Mouse (Mus musculus) midbrain, embryonic 10.5 days (tissue): Measurements from ENCODE around the gene Tenm4. TPM values are rescaled to one million over a fixed set of nuclear protein-coding genes. Genes with fewer than 3 reads are reported as not detected.

ENCODE experiments used
- DNase-seq: peaks from one replicate; pipeline ENCODE4 v3.0.0-alpha.2; 2017; ENCODE audit warnings: low spot score
- H3K27ac ChIP-seq: fragments of 300-500 bp; sonication (generic); replicated peaks from 2 replicates; pipeline ENCODE4 v1.5.1; 2016; ENCODE audit warnings: mild to moderate bottlenecking
- H3K27me3 ChIP-seq: fragments of 300-500 bp; sonication (generic); 2 replicates; pipeline ENCODE4 v1.6.1; 2016; ENCODE audit warnings: low read depth, mild to moderate bottlenecking; ENCODE audit not compliant: poor library complexity, severe bottlenecking
- H3K36me3 ChIP-seq: fragments of 300-500 bp; sonication (generic); 2 replicates; pipeline ENCODE4 v1.6.1; 2016; ENCODE audit warnings: mild to moderate bottlenecking, moderate library complexity
- H3K4me1 ChIP-seq: fragments of 300-500 bp; sonication (generic); 2 replicates; pipeline ENCODE4 v1.6.1; 2016
- H3K4me3 ChIP-seq: fragments of 300-500 bp; sonication (generic); 2 replicates; pipeline ENCODE4 v1.5.1; 2016; ENCODE audit warnings: mild to moderate bottlenecking, moderate library complexity
- H3K9me3 ChIP-seq: fragments of 300-500 bp; sonication (generic); replicated peaks from 2 replicates; pipeline ENCODE4 v1.6.1; 2016; ENCODE audit warnings: mild to moderate bottlenecking
- WGBS: fragments of 180-500 bp; shearing (Covaris S2); methylation state at CpG from one replicate; pipeline ENCODE4 v1.1.7; 2016; 5-methylcytosine and 5-hydroxymethylcytosine counted together
- polyA plus RNA-seq: library from polyadenylated mRNA; unstranded; fragments of >200 nt; fragmentation: Nextera tagmentation; extraction: Ambion mirVana; gene quantifications from 2 replicates; pipeline ENCODE4 v1.2.1, GENCODE M21; 2016

Gene Tenm4
- polyA plus RNA-seq, 1 experiment from 2014 or later, result 27.4 TPM

DNA sequence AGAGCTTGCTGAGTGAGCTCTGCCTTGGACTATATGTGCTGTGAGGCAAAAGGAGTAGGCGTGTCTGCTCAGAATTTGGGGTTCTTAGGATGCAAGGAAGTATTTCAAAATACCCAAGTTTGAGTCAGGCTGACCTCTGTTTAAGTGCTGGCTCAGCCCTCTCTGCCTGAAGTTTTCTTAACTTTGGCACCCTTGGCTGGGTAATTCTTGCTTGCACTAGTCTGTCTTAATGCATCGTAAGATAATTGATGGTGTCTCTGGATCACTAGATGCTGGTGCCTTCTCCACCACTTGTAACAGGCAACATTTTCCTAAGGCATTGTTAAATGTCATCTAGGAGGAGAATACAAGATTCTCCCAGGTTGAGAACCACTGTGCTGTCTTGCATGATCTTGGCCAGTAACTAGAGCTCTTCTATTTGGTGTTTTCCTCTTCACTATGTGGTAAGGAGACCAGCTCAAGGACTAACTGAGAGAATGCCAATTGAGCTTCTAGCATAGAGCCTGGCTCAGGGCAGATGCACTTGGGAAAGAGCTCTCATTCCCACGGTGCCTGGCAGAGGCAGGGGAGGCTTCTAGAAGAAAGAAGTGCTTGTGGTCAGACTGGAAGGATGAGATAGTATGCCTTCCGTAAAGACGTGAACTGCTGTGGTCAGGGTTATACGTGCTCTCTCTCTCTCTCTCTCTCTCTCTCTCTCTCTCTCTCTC is 57.7 kb downstream of the Tenm4 start:
- Histone ChIP-seq H3K27me3 (no peaks in the 10 kb centered on the region), H3K4me1 (peaks cover 37% of the 10 kb centered on the region), H3K9me3 (no peaks in the 10 kb centered on the region), H3K27ac (no peak overlapping the region), H3K4me3 (no peak overlapping the region), H3K36me3 (no peaks in the 10 kb centered on the region)
- 91% methylated on average over 5 of the region's 6 CpGs for WGBS
- DNase-seq, result no peak

DNA sequence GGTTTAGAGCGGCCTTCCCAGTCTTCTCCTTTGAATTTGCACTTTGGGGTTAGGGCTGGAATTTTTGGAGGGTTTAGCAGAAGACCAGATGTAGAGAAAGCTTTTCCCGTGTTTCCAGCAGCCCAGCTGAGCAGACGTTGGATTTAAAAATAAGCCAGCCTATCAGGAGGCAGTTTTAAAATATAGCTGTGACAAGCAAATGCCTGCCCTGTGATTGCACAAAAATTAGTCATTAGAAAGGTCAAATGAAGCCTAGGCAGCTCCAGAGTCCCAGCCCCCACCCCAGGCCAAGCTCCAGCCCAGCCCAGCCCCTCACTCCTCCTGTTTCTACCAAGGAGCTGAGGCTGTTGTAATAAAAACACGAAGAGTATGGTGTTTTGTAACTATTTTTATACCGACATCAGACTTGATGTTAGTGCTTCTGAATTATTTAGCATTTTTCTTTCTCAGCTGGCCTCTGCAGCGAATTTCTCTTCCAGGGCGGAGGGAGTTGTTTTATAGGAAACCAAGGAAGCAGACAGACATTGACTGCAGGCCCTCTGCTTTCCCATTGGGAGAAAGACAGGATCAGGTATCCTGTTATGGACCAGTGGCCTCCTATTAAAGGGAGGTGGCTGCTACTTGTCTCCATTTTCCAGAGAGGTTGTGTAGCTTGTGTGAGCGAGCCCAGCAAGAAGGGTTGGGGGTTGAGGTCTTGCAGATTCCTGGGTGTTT is 59.1 kb downstream of the Tenm4 start:
- H3K27ac ChIP-seq, result no peak overlapping the region
- H3K27me3 ChIP-seq, result no peaks in the 10 kb centered on the region
- 78% methylated on average over 8 of the region's 8 CpGs for WGBS

DNA sequence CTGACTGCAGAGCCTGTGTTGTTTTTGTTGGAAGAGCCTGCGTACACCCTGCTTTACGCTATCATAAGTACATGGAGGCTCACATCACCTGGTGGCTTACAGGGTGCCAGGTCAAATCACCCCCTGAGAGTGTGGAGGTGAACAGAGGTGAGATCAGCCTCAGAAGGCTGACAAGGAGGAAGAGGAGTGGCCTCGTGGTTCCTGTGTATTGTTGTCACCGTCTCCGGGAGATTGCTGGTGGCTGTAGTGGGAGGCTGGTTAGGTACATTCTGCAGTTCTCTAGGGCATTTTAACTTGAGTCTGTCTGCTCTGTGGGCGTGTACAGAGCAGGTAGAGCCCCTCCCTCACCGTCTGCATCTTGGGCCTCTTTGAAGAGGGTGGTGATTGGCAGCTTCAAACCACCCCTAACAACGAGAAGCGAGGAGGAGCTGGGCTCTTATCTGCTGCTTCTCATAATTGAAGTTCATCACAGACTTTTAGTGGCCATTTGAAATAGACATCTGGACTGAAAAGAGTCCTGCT is 59.7 kb downstream of the Tenm4 start:
- Histone ChIP-seq H3K36me3 (no peaks in the 10 kb centered on the region), H3K27ac (no peak overlapping the region), H3K27me3 (no peaks in the 10 kb centered on the region), H3K4me1 (peaks cover 38% of the 10 kb centered on the region), H3K4me3 (no peak overlapping the region), H3K9me3 (no peaks in the 10 kb centered on the region)
- WGBS, result 65% methylated on average over 9 of the region's 9 CpGs
- no peak for DNase-seq

More for the DNA sequence above, 59.1 kb downstream of the Tenm4 start:
- peaks cover 37% of the 10 kb centered on the region for H3K4me1 ChIP-seq
- H3K36me3 ChIP-seq, result no peaks in the 10 kb centered on the region
- no peak for DNase-seq
- no peak overlapping the region for H3K4me3 ChIP-seq
- H3K9me3 ChIP-seq, result no peaks in the 10 kb centered on the region

DNA sequence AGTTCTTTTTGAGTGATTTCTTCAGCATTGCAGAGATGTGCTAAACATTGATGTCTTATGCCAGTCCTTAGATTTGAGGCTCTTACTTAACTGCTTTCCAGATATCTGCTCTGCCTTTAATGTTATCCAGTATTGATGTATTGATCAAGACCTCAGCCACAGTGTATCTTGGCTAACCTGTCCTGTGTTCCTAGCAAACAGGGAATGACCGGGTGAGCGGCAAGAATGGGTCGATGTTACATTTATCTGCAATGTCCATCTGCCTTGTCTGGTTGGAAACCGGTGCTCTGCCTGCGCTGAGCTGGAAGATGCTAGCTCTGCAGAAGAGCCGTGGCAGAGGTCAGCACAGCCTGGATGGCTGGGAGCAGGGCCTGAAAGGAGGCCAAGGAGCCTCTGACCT is 64.8 kb downstream of the Tenm4 start:
- peaks cover 14% of the 10 kb centered on the region for H3K4me1 ChIP-seq
- 91% methylated on average over 6 of the region's 6 CpGs for WGBS
- no peak overlapping the region for H3K4me3 ChIP-seq
- no peak for DNase-seq
- no peaks in the 10 kb centered on the region for H3K9me3 ChIP-seq
- peaks cover 8% of the 10 kb centered on the region for H3K36me3 ChIP-seq
- no peaks in the 10 kb centered on the region for H3K27me3 ChIP-seq
- no peak overlapping the region for H3K27ac ChIP-seq

DNA sequence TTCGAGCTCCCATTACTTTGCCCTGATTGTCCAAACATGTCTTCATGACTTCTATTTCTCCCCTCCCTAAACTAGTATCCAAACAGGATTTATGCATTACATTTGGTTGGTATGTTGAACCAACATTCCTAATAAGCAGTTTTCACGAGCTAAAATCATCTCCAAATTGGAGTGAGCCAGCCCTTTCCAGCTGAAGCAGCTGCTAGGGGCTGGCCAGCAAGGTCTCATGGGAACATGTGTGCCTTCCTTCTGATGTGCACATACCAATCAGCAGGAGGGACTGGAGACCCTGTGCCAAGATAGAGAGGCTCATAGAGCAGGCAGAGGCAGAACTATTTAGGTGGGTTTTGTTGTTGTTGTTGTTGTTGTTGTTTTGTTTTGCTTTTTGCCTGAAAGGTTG is 69.6 kb downstream of the Tenm4 start:
- WGBS, result 81% methylated on average over 2 of the region's 2 CpGs
- H3K4me1 ChIP-seq, result peaks cover 11% of the 10 kb centered on the region
- DNase-seq, result no peak

DNA sequence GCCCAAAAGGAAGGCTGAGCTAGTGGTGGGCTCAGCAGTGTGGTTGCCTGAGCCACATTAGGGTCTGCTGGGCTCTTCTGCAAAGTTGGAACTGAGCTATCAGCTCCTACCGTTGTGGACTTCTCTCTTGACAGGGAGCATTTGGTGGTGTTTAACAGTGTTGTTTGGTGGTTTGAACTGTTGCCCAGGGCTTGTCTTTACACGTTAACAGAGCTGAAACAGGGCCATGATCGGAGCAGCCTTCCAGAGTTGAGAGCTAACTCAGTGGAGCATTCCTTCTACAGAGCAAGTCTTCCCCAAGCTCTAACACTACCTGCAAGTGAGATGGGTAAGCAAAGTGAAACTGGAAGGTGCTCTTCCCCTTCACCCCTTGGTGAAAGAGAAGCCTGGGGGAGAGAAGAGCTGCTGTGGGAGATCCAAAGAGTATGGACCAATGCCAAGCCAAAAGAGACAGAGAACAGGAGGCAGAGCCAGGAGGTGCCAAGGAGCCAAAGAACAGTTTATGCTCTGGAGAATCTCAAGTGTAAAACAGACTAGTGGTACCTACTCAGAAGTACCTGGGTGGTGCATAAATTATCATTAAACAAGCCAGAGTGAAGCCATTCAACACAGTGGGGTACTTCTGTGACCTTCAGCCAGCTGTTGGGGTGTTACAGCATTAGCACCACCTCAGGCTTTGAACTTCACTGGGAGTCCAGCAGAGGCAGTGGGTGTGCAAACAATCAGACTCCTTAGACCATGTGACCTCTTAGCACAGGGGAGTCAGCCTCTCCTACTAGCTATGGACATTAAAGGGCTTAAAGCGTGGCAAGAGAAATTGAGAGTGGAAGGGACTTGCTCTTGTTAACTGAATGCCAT is 71.5 kb downstream of the Tenm4 start:
- Histone ChIP-seq H3K4me1 (peaks cover 7% of the 10 kb centered on the region; the same call in 1 of the 2 replicates), H3K27ac (no peak overlapping the region), H3K36me3 (peaks cover 10% of the 10 kb centered on the region), H3K4me3 (no peak overlapping the region), H3K27me3 (no peaks in the 10 kb centered on the region), H3K9me3 (no peaks in the 10 kb centered on the region)
- WGBS, result 81% methylated on average over 4 of the region's 4 CpGs
- no peak for DNase-seq

More for the DNA sequence above, 69.6 kb downstream of the Tenm4 start:
- Histone ChIP-seq H3K9me3 (no peaks in the 10 kb centered on the region), H3K27ac (no peak overlapping the region), H3K27me3 (no peaks in the 10 kb centered on the region), H3K4me3 (no peak overlapping the region), H3K36me3 (peaks cover 14% of the 10 kb centered on the region)

DNA sequence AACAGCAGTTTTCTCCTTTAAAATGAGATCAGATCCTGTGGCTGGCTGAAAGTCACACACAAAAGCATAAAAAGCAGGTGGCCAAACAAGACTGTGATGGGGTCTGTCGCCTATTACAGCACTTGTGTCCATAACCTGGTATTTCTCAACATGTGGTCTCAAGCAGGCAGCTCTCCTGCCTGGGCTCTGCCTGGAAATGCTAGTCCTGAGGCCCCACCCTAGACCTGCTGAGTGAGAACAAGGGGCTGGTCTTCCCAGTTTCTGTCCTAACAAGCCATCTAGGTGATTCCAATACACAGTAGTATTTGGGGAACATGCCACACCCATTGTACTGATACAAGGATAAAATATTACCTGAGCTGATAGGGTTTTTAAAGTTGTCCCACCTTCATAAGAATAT is 73.8 kb downstream of the Tenm4 start:
- no peak overlapping the region for H3K27ac ChIP-seq
- no peaks in the 10 kb centered on the region for H3K27me3 ChIP-seq
- H3K9me3 ChIP-seq, result peaks cover 5% of the 10 kb centered on the region
- WGBS, result 91% methylated on average over 1 of the region's 1 CpGs
- H3K4me3 ChIP-seq, result no peak overlapping the region
- peaks cover 7% of the 10 kb centered on the region; the same call in 1 of the 2 replicates for H3K4me1 ChIP-seq
- peaks cover 13% of the 10 kb centered on the region for H3K36me3 ChIP-seq
- DNase-seq, result no peak

DNA sequence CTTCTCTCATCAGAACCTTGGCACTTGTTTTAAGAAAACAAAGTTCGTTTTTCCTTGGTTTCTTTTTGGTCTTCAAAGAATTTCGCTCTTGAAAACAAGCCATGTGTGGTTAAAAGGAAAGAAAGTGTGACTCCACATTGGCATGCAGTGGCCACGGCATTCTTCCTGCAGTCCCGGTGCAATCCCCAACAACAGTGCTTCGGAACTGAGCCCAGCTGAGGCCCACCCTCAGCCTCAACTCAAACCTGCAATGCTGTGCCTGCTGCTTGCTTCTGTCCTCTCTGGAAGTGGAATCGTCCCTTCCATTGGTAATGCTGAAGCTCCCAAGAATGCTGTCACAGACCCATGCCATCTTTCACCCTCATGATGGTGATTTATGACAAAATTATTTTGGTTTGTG is 88.6 kb downstream of the Tenm4 start:
- DNase-seq, result no peak
- no peak overlapping the region for H3K4me3 ChIP-seq
- H3K27me3 ChIP-seq, result no peaks in the 10 kb centered on the region
- no peak overlapping the region for H3K27ac ChIP-seq
- no peaks in the 10 kb centered on the region for H3K36me3 ChIP-seq
- 86% methylated on average over 6 of the region's 6 CpGs for WGBS
- peaks cover 10% of the 10 kb centered on the region for H3K4me1 ChIP-seq
- no peaks in the 10 kb centered on the region for H3K9me3 ChIP-seq

DNA sequence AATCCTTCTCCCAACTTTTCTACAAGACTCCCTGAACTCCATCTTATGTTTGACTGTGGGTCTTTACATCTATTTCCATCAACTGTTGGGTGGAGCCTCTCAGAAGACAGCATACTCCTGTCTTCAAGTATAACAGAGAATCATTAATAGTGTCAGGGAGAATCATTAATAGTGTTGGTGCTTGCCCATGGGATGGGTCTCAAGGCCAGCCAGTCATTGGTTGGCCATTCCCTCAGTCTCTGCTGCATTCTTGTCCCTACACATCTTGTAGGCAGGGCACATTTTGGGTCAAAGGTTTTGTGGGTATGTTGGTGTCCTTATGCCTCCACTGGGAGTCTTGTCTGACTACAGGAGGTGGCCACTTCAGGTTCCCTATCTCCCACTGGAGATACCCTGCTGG is 91.1 kb downstream of the Tenm4 start:
- peaks cover 10% of the 10 kb centered on the region for H3K4me1 ChIP-seq
- no peaks in the 10 kb centered on the region for H3K27me3 ChIP-seq
- H3K27ac ChIP-seq, result no peak overlapping the region
- no peak overlapping the region for H3K4me3 ChIP-seq
- H3K9me3 ChIP-seq, result no peaks in the 10 kb centered on the region
- H3K36me3 ChIP-seq, result no peaks in the 10 kb centered on the region
- no peak for DNase-seq

DNA sequence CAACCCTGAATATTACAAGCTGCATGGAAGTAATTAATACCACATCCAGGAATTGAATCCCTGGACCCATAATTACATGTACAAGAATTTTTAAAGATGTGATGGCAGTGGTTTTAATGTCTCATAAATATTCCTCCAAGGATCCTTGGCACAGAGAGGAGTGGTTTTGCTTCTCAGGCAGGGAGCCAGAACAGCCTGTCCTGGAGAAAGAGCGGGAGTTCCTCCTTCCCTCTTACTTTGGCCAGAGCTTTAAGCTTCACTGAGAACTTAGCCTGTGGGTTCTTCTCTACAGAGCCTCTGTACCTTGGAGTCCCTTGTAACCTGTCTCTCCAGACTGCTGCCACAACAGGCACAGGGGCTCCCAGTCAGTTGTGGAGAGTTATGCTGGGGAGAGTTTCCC is 94.9 kb downstream of the Tenm4 start:
- WGBS, result 97% methylated on average over 1 of the region's 1 CpGs
- no peaks in the 10 kb centered on the region for H3K9me3 ChIP-seq

DNA sequence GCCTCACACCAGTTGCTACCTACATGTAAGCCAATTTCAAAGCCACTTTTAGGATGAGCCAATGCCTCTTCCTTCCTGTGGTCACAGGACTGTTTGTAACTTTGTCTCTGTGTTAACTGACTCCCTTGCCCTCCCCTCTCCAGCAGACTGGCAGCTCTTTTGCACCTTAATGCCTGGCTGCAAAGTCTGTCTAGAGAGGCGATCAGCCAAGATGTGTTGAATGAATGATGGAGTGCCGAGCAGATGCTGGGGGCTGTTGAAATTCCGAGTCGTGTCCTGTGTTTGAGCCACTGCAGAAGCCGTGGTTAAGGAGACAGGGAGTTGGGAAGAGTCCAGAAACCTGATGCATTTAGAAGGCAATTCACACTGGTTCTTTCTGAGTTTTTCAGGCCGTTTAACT is 96.2 kb downstream of the Tenm4 start:
- Histone ChIP-seq H3K9me3 (no peaks in the 10 kb centered on the region), H3K27me3 (peaks cover 11% of the 10 kb centered on the region; the same call in 1 of the 2 replicates), H3K4me3 (no peak overlapping the region), H3K27ac (no peak overlapping the region), H3K4me1 (peaks cover 32% of the 10 kb centered on the region), H3K36me3 (no peaks in the 10 kb centered on the region)
- WGBS, result 87% methylated on average over 6 of the region's 6 CpGs
- no peak for DNase-seq

More for the DNA sequence above, 94.9 kb downstream of the Tenm4 start:
- Histone ChIP-seq H3K27me3 (peaks cover 11% of the 10 kb centered on the region; the same call in 1 of the 2 replicates), H3K36me3 (no peaks in the 10 kb centered on the region), H3K4me1 (peaks cover 22% of the 10 kb centered on the region), H3K27ac (no peak overlapping the region), H3K4me3 (no peak overlapping the region)
- no peak for DNase-seq

DNA sequence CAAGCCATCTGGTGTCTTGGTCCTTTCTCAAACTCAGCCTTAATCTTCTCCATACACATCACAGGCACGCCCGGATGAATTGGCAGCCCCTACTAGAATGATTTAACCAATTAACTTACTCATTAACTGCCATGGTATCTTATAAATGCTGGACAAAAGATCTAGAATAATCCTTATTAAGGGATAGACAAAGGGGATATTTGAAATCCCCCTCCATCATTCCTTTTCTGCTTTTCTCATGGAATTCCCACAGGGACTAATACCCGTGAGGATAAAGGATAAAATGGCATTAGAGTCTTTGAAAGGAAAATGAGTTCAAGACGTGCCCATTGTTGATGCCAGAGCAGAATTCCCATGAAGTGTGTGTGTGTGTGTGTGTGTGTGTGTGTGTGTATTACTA is 99.6 kb downstream of the Tenm4 start:
- peaks cover 11% of the 10 kb centered on the region; the same call in 1 of the 2 replicates for H3K27me3 ChIP-seq
- no peak overlapping the region for H3K27ac ChIP-seq
- peaks cover 13% of the 10 kb centered on the region for H3K36me3 ChIP-seq
- H3K4me3 ChIP-seq, result no peak overlapping the region
- H3K4me1 ChIP-seq, result peaks cover 34% of the 10 kb centered on the region
- no peak for DNase-seq
- peaks cover 13% of the 10 kb centered on the region for H3K9me3 ChIP-seq
- whole genome bisulfite sequencing, result 33% methylated on average over 4 of the region's 4 CpGs
